Mouse (Mus musculus) embryonic fibroblast, embryonic 13.5 days (primary cell): ENCODE measurements around the gene Gm10521.

Source experiments
- CTCF ChIP-seq: IDR thresholded peaks from 2 replicates; pipeline ENCODE4 v1.5.1; 2011; ENCODE audit warnings: mild to moderate bottlenecking, control low read depth, low read length, moderate library complexity, borderline replicate concordance; ENCODE audit not compliant: insufficient read depth
- POLR2A ChIP-seq: IDR thresholded peaks from 2 replicates; pipeline ENCODE4 v1.6.1; 2011; ENCODE audit warnings: low read depth, mild to moderate bottlenecking, control low read depth, low read length, moderate library complexity

DNA sequence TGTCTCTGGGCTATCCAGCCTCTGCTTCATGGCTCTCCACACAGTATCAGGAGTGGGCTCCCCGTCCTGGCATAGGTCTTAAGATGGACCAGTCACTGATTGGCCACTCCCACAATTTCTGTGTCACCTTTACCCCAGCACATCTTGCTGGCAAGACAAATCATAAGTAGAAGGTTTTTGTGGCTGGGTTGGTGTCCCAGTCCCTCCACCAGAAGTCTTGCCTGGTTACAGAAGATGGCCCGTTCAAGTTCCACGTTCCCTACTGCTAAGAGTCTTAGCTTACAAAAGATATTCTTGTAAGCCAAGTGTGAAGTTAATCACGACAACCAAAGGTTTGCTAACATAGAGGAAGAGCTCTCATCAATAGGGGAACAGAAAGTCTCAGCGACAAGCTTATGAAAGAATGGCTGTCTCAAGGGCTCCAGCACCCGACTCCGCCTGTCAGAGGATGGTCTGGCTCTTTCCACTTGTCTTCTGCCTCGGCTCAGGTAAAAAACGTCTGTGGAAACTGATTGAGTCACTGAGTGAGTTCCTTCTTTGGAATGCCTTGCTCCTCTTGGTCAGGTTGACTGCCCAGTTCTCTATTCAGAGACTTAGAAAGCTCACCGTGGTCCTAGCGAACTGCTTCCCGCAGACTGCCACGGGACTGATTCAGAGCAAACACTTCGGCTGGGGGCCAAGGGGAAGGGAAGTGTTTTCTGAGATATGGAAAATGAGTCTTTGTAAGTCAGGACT lies 22.0 kb downstream of the Gm10521 start, which contains the start of gene Slamf6:
- TF ChIP-seq CTCF (no peak), POLR2A (no peak)
